Mouse (Mus musculus): ENCODE measurements around the gene Itgad.
A peak's percentile ranks its signal among the peaks of the same experiment; 100 is the strongest.

Itgad gene

GRCm38 (mm10) chr7:128242331-128242730 is 88.2 kb downstream of the Itgad start:
- DNase-seq (ENCODE audit: low spot score in 2 of 2), result no peak

DNA sequence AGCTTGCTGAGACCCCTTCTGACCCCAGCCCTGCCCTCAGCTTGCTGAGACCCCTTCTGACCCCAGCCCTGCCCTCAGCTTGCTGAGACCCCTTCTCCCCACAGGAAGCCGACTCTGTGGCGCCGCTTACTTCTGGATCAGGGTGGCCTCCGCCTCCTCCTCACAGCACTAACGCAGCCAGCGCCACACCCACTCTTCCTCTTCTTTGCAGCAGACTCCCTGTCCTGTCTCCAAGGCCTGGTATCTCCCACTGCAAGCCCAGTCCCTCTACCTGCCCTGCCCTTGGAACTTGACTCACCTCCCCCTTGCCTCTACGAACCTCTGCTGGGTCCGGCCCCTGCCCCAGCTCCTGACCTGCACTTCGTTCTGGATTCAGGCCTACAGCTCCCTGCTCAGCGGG is 89.7 kb downstream of the Itgad start:
- DNase-seq (ENCODE audit: low spot score in 2 of 2), result no peak

- DNase-seq (ENCODE audit: low spot score in 2 of 2), result no peak
Measured at GRCm38 (mm10) chr7:128244410-128245025, 90.3 kb downstream of the Itgad start.

- DNase-seq (ENCODE audit: low spot score in 2 of 2), result no peak
Measured at GRCm38 (mm10) chr7:128245547-128245946, 91.4 kb downstream of the Itgad start.

DNA sequence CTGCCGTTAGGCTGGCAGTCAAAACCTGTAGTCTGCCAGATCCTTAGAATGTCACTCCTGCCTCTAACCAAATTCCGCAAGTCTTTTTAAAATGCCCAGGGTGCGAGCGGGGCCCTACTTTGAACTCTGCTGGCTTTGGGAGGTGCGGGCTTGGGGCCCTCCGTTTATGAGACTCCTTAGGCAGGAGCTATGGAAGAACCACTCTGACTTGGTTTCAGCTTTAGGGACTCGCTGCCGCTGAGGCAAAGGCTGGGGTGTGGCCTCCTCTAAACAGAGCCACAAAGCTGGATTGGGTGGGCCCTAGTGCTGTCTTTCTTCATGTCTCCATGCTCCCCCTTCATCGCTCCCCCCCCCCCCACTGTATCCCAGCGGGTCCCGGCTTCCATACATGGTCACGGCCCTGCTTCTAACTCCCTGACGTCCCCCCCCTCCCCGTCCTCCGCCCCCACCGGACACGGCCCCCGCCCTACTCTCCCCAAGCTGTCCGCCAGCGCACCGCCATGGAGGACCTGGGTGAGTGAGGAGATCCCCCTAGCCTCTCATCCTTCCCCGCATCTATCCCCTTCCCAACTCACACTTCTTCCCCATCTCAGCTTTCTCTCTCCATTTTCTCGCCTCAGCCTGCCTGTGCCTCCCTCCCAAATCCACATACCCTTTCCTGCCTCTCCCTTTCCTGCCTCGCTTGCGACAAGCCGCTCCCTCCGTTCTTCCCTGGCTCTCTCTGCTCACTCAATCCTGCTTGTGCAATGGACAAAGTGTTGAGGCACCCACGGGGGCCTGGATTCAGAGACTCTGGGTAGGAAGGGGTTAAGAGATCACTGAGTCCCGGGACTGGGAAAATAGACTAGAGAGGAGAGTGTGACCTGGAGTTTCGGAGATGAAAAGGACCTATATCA is 92.6 kb downstream of the Itgad start, which contains the start of gene Tgfb1i1:
Gene Tgfb1i1 (plus strand): TSS at position 317 of the 896 bp plus-strand sequence.
- DNase-seq (ENCODE audit: low spot score in 2 of 2), result peak; percentile 43 to 62

- peak; percentile 64 to 65 for DNase-seq (ENCODE audit: low spot score in 2 of 2)
Measured at GRCm38 (mm10) chr7:128247443-128247842, 93.3 kb downstream of the Itgad start.

GRCm38 (mm10) chr7:128248081-128249042 is 94.2 kb downstream of the Itgad start:
- DNase-seq (ENCODE audit: low spot score in 2 of 2), result no peak

GRCm38 (mm10) chr7:128249998-128250397 is 95.8 kb downstream of the Itgad start:
- DNase-seq (ENCODE audit: low spot score in 2 of 2), result no peak

- no peak for DNase-seq (ENCODE audit: low spot score in 2 of 2)
Measured at GRCm38 (mm10) chr7:128251946-128252345, 97.8 kb downstream of the Itgad start.

GRCm38 (mm10) chr7:128252609-128253008 is 98.4 kb downstream of the Itgad start:
- no peak for DNase-seq (ENCODE audit: low spot score in 2 of 2)

GRCm38 (mm10) chr7:128254978-128255377 is 100.8 kb downstream of the Itgad start:
- no peak for DNase-seq (ENCODE audit: low spot score in 2 of 2)

DNA sequence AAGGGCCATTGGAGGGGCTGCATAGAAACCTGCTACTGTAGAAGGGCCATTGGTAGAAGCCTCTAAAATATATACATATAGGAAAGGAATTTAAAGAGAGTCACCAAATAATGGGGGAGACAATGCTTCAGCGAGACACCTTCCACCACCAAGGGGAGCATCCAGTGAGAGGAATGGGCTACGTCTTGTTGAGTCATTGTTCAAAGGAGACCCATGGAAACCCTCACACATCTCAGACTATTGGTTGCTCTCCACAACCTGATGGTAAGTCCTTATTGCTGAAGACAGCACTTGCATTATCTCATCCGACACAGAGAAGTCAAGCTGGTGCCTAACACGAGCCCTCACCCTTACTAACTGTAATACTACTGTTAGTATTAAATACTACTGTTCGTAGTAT is 101.6 kb downstream of the Itgad start:
- no peak for DNase-seq (ENCODE audit: low spot score in 2 of 2)

DNA sequence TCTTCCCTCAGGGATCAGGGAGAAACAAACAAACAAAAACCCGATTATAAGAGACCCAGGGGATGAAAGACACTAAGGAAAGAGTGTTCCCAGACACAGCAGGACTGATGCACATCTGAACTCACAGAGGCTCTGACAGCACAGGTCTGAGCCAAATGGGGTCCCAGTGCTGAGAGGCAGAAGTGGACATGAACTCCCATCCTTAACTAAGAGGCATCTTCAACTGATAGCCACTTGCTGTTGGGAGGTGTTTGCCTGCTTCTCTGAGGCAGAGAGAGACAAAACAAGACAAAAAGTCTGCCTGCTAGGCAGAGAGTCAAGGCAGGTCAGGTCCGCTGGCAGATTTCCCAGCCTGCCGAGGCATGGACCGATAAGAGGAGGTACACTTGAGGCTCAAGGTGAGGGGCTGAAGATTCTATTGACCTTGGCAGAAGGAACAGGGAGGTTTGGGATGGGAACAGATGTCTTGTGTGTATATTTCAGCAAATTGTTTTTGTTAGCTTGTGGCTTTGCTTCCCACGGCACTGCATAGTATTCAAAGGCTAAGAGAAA is 102.7 kb downstream of the Itgad start:
- DNase-seq (ENCODE audit: low spot score in 2 of 2), result no peak

- DNase-seq (ENCODE audit: low spot score in 2 of 2), result no peak
Measured at GRCm38 (mm10) chr7:128265411-128265810, 111.2 kb downstream of the Itgad start, which contains the start of gene Slc5a2. Gene Slc5a2, plus strand, starts transcription at chr7:128265657.

DNA sequence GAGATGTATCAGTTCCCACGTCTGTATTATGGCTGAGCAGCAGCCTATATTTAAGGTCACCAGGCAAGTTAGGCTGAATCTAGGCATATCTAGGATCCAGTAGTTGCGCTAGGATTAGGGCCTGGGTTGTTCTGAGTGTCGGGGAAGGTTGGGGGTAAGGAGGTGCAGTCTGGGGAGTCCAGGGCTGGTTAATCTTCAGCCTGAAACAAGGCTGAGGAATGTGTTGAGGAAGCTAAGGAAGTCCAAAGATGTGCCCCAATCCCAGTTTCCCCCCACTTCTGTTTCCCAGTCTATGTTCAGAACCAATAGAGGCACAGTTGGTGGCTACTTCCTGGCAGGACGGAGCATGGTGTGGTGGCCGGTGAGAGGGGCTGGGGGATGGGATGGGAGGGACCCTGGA is 111.9 kb downstream of the Itgad start:
- DNase-seq (ENCODE audit: low spot score in 2 of 2), result no peak

- DNase-seq (ENCODE audit: low spot score in 2 of 2), result no peak
Measured at GRCm38 (mm10) chr7:128267391-128267790, 113.2 kb downstream of the Itgad start.

DNA sequence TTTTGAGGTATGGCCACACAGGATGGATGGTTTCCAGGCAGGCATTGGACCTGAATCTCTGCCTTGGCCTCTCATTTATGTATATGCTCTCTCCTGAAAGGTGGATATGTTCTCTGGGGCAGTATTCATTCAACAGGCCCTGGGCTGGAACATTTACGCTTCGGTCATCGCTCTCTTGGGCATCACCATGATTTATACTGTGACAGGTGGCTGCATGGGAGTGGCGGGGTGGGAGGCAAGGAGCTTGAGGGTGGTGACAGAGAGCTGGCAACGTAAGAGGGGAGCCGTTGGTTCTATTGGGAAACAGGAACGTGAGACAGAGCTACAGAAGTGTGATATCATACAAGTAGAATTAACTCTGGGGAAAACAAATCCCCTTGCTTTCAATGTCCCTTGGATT is 113.6 kb downstream of the Itgad start:
- no peak for DNase-seq (ENCODE audit: low spot score in 2 of 2)

DNA sequence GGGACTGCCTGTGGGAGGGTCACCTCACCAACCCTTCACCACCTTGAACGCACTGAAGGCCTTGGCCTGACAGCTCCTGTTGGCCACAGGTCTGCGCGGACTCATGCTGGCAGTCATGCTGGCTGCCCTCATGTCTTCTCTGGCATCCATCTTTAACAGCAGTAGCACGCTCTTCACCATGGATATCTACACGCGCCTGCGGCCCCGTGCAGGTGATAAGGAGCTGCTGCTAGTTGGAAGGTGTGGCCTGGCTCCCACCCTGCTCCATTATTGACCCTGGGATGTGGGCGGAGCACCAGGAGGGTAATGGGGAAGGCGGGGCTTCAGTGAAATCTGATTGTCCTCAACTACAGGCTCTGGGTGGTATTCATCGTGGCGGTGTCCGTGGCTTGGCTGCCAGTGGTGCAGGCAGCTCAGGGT is 116.3 kb downstream of the Itgad start:
- no peak for DNase-seq (ENCODE audit: low spot score in 2 of 2)

- DNase-seq (ENCODE audit: low spot score in 2 of 2), result no peak
Measured at GRCm38 (mm10) chr7:128271496-128271895, 117.3 kb downstream of the Itgad start.

Data from urinary bladder, adult 18-20 months (tissue).